Mouse (Mus musculus) urinary bladder, adult 18-20 months (tissue): ENCODE results near the gene Gm17577.
"Not testable (repeated sequence)": the region's sequence is repeated elsewhere in the genome, so short reads cannot be mapped to it uniquely, and the experiment has no call there.

Experiments
- DNase-seq, 2 experiments: peaks; one replicate each; pipeline ENCODE4 v3.0.0; 2022; ENCODE audit warnings: low spot score in 2 of 2, mixed read lengths in 2 of 2

Gm17577 gene

DNA sequence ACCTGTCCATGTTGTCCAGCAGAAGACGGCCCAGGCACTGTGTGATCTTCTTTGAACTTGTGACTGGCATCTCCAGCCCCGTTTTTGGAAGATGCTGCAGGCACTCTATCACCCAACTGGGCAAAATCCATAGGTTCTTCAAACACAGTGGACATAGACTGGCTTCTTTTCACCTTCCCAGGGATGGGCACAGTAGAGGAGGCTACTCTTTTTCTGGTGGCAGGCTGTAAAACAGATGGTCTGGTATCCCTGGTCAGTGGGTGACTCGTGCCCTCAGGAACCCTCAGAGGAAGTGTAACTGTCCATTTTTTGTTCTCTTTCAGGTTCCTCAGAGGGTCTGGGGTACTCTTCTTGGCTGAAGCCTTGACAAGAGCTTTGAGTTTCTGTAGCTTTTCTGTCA, at the start of gene Gm17577:
TSS of gene Gm17577 (minus strand) at position 101 of the 400 bp plus-strand sequence.
- not testable (repeated sequence) for DNase-seq

DNA sequence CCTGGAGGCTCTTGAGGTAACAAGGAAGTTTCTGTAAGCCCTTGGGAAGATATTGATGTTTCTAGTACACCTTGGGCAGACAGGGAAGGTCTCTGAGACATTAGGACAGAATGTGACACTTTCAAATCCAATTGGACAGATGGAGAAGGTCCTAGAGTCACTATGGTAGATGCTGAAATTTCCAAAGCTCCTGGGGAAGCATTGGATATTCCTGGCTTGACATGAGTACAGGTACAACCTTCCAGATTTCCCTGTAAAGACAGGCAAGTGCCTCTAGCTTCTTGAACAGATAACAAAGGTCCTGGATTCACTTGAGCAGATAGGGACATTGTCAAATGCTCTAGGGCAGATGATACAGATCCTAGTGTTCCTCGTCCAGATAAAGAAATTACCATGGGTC, 24.3 kb downstream of the Gm17577 start, which contains the start of gene Srsx:
TSS of gene Srsx (minus strand) at position 101 of the 400 bp plus-strand sequence.
- not testable (repeated sequence) for DNase-seq
